Mouse (Mus musculus) heart, postnatal 25 days (tissue): ENCODE results near the gene Mdk. TPM values are rescaled to one million over a fixed set of nuclear protein-coding genes. Genes with fewer than 3 reads are reported as not detected.

ENCODE experiments used
- DNase-seq: peaks from one replicate; pipeline ENCODE4 v3.0.0; 2022; ENCODE audit warnings: low spot score
- intact Hi-C: fragments of 180-260 bp; cut with DNase I; formaldehyde crosslinking; loops from one replicate; pipeline ENCODE4 v1.15.1; 2025
- total RNA-seq, 2 experiments: library from RNA; stranded (reverse); gene quantifications; 2 replicates each; pipeline ENCODE4 v1.2.3; 2021

The Mdk gene
- total RNA-seq, 2 experiments from 2014 or later = 4.4 TPM

DNA sequence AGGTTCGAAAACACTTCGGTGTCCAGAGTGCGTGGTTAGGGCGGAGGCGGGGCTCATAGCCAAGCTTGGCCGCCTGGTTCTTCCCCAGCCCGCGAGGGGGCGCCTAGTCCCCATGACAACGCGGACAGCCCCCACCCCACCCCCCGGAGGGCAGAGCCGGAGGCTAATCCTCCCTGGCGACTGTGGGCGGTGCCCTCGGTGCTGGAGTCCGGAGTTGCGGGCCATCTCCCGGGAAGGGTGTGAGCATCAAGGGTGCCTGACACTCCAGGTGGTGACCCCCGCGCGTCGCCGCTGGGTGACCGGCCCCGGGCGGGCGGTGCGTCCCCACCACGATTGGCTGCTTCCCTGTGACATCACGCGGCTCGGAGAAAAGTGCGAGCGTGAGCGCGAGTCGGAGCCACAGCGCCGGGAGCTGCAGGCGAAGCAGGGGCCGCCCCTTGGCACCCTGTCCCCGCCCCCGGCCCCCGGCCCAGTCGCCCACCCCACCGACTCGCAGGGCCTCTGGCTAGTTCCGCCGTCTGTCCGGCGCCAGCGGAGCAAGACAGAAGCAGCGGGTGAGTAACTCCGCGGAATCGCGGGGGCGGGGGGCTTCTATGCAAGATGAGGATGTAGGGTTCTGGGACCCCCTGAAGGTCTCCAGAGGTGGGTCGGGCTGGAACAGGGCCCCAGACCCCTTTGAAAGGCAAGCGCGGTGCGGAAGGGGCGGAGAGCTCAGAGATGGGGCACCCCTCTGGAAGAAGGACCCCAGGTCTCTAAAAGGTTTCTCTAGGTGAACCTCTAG lies 10.1 kb downstream of the Mdk start:
- intact Hi-C loops = loop anchor here (10.0 kb wide), 1 partner anchor 317 kb away; no protein-coding TSS in a partner anchor
- DNase-seq = no peak

DNA sequence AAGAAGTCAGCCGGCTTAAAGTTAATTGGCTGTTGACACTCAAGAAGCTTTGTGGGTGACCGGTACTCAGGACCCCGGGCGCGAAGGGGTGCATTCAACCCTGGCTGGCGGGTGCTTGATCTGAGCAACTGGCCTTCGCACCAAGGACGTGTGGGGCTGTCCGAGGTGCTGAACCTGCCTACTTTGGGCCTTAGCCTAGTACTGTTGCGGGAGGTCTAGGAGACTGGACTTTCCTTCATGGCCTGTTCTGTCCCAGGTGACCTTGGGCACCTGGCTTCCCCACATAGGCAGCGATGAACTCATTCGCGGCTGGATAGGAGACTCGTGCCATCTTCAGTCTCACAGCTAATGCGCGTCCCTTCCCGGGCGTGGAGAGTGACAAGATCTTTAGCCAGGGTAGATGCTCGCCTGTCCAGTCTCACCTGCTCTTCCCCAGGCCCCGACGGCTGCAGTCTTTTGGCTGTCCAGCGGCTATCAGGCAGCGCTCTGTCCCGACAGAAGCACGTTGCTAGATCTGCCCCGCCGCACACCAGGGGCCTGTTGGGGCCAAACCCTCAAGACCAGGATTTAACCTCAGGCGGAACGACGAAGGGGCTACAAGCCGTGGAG lies 10.8 kb downstream of the Mdk start:
- DNase-seq = no peak
- intact Hi-C loops = loop anchor here (10.0 kb wide), 1 partner anchor 316 kb away; no protein-coding TSS in a partner anchor

DNA sequence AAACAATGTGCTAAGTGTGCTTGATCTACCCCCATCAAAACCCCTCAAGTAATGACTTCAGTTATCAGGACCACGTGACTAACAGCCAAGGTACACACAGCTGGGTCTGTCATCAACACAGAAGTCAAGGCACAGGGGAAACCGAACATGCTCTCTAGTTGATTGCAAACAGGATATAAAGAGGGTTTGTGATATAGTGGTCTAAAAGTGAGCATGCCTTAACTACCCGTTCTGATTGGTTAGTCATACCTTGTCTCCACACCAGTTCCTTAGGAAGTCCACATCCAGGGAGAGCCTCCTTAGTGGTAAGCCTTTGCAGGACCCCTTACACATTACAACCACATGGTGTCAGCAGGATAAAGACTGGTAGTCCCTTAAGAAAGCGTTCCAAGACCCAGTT lies 12.0 kb downstream of the Mdk start:
- intact Hi-C loops = loop anchor here (10.0 kb wide), 1 partner anchor 315 kb away; no protein-coding TSS in a partner anchor
- DNase-seq = no peak

DNA sequence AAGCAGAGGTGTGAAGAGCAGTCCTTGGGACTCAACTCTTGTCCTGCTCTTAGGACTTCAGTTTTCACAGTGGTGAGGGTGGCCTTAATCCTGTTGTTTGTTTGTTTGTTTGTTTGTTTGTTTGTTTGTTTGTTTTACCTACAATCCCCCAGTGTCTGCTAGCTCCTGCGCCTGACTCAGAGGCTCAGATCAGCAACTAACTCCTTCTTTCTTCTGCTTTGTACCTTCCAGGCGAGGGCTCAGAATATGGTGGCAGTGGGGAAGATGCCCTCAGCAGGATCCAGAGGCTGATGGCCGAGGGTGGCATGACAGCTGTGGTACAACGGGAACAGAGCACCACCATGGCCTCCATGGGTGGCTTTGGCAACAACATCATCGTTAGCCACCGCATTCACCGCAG lies 15.0 kb downstream of the Mdk start:
- intact Hi-C loops = no loop called here
- DNase-seq = no peak

DNA sequence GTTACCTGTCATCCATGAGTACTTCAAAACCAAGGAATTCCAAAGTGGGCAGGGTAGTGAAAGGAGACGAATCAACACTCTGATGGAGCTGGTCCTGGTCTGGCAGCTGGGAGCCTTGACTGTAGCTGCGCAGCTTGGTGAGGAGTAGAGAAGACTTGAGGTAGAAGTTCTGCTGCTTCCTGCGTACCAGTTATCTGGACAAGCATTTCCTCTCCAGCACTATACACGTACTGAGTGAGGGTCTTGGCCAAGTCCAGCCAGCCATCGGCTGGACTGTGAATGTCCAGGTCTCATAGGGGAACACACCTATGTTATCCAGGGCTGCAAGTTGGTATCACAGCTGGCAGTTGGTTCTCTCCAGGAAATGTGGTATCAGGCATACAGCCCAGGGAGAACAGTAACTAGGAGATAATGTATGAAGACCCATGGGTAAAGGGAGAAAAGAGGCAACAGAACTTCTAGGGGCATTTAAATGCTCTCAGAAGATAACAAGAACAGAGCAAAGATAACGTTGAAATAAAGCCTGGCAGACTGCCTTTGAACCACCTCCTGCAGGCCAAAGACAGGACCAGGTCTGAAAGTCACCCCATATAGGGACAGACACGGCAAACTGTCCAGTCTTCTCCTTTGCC lies 15.6 kb downstream of the Mdk start:
- no peak for DNase-seq
- intact Hi-C loops = no loop called here

DNA sequence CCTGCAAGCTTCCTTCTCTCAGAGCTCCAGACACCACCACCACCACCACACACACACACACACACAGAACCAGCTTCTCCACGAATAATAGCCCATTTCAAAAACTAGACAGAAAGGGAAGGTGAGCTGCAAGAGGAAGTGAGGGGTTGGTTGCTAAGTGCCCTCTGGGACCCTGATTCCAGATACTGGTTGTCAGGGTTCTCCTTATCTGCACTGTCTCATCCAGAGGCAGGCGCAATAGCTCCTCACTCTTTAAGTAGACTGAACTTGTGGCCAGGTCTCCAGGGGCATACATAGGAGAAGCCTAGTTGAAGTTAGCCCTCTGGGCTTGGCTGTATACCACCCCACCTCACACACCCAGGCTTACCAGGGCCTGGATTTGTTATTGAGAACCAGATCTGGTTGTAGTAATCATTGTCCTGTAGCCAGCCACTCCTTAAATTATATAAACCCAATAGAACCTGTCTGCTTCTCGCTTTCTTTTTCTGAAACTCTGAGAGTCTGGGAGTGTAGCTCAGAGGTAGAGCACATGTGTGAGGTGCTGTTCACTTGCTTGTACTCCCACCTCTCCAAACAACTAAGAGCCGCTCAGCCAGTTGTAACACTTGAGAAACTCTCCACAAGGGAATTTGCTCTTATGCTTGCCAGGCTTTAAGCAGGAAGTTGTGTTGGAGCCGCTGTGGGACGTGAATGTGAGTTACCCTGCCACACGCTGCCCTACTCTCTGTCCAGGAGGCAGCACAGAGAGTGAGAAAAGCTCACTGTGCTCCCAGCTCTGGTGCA lies 18.6 kb downstream of the Mdk start:
- intact Hi-C loops = no loop called here
- DNase-seq = no peak

DNA sequence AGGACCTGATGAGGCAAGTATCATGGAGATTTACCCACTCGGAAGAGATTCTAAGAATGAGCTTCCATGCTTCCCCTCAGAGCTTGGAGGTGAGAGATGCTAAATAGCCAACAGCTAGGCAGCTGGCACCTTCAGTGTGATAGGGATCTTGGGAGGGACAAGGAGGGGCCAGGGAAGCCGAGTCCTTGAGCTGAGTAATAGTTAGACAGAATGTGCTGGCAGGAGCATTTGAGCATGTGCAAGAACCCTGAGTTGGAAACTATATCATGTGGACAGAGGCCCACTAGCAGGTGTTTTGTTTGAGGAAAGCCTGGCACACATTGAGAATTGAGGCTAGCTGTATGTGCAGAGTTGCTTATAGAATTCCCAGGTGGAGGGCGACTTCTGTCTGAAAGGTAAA lies 19.5 kb downstream of the Mdk start:
- DNase-seq = no peak
- intact Hi-C loops = no loop called here

DNA sequence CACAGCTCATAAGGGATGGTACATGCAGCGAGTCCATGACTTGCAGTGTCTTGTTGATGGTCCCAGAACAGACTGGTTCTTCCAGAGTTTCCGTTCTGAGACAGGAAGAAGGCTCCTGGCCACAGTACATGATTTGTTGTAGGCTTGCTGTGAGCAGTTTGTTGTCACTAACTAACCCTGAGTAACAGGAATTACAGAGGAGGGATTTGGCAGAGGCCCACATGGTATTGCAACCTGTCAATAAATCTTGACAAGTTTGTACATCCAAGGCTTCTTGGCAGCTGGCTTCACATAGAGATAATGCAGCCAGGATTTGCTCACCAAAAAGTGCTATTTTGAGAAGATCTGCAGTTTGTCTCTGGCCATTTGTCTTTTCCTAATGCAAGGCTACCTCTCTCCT lies 26.0 kb downstream of the Mdk start:
- intact Hi-C loops = no loop called here
- DNase-seq = no peak

DNA sequence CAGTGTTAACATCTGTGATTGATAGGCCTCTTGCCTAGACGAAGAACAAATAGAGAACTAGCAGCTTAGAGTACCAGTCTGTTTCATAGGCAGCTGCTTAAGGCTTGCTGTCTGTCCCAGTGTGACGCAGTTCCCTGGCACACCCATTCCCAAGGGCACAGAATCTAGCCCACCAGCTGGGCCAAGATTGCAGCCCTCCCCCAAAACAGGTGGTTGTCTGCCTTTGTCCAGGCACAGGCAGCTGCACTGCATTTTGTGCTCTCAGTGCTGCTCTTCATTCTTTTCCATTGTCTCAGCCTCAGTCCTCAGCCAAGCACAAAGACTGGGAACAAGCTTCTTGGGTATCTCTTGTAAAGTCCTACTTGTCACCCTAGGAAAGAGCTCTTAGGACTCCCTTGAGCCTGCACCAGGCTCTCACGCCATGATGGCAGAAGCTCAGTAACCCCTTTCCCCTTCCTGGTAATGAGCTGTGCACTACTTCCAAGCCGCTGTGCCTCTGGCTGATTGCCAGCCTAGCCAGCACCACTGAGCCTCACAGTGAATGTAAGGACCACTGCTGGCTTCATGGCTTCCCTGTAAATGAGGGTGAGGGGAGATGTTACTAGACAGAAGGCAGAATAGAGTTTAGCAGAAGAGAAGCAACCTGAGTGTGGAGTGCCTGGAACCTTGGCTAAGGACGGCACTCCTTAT lies 27.3 kb downstream of the Mdk start:
- no peak for DNase-seq
- intact Hi-C loops = no loop called here

DNA sequence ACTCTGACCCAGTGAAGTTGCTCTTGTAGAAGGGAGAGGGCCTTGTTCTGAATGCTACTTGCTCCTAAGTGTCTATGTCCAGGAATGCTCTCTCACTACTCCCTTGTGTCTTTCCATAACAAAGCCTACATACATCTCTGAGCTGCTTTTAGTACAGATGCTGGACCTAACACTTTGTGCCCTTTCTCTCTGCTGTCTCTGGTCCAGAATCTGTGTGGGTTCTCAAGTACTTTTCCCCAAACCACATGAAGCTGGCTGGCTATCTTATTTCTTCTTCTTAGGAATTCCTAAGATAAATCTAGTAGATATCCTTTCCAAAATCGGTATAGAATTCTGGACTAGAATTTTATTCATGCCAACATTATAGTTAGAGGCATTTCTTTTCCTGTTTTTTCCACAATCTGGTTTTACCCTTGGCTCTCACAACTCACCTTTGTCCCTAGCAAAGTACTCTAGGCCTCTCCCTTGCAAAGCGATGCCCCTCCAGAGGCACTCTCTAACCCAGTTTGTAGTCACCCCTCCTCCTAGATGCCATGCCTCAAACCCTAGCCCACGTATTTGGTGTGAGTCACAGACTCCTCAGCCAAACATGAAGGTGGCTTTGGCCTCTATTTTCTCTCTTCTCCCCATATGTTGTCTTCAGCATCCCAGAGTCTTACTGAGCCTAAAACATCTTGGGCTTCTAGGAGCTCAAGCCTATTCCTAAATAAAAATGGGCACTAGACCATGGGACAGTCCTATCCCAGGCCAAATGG lies 28.7 kb downstream of the Mdk start:
- intact Hi-C loops = no loop called here
- DNase-seq = no peak

DNA sequence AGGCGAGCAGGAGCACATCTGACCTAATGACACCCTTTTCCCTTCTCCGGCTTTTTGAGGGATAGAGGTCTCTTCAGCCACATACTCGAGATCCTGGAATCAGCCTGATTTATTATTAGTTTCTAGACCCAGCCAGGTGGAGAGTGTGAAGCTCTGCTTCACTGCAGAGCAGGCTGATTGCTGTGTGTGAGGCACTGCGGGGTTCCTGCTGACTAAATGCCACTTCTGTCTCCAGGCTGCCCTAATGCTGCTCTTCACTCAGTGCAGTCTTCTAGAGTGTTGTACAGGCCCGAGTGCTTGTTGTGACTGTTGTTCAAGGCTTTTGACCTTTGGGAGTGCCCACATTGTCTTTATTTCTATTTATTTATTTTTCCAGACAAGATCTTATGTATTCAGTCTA lies 29.8 kb downstream of the Mdk start:
- intact Hi-C loops = no loop called here
- DNase-seq = no peak

DNA sequence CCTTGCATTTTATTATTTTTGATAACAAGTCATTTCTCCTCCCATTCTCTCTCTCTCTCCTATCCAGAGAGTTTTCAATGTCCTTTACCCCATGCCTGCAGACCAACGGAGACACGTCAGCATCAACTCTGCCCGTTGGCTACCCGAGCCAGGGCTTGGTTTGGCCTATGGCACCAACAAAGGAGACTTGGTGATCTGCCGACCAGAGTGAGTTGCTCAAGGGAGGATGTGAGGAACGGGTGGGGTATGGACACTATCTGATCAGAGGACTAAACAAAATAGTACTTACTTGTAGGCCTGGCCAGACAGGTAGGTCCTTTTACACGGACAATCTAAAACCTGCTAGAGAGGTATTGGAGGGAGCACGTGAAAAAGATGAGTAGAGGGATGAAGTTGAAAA lies 31.7 kb downstream of the Mdk start:
- intact Hi-C loops = no loop called here
- no peak for DNase-seq

DNA sequence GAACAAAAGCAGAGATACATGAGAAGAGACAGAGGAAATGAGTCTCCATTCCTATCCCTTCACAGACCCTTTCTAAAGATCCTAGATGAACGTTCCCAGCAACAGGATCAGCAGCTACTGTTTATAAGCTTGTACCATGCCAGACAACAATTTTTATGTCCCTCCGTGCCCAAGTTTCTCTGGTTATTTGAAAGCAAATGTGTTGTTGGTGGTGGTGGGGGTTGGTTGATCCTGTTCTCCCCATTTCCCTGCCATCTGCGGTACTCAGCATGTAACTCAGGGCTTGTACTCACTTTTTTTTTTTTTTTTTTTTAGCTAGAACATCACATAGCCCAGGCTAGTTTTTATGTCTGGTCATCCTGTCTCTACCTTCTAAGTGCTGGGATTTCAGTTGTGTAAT lies 33.0 kb downstream of the Mdk start:
- intact Hi-C loops = no loop called here
- no peak for DNase-seq

DNA sequence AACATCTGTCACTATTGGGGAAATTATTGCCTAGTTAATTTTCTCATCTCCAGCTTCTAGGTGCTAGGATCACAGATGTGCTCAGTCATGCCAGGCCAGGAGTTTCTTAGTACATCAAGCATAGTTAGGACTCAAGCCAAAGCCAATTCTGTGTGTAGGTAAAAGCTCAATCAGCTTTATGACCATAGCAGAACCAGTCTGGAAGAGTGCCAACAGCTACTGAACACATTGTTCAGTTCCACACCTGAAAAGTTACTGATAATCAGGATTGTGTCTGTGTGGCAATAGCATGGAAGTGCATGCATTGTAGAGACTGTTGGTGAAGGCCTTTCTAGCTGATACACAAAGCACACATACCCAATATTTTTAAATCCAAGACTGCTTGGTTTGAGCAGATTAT lies 34.1 kb downstream of the Mdk start:
- intact Hi-C loops = no loop called here
- DNase-seq = no peak

DNA sequence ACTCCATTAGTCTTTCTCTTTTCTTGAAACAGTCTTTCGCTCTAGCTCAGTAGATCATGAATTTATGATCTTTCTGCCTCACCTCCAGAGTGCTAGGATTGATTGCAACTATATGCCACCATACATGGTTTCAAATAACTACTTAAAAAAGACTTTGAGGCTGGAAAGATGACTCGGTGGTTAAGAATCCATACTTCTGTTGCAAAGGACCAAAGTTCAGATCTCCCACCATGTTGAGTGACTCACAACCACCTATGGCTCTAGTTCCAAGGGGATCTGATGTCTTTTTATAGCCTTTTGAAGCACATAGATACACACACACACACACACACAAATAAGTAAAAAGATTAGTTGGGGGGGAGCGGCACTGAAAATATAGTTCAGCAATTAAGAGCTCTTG lies 36.7 kb downstream of the Mdk start:
- DNase-seq = no peak
- intact Hi-C loops = no loop called here

DNA sequence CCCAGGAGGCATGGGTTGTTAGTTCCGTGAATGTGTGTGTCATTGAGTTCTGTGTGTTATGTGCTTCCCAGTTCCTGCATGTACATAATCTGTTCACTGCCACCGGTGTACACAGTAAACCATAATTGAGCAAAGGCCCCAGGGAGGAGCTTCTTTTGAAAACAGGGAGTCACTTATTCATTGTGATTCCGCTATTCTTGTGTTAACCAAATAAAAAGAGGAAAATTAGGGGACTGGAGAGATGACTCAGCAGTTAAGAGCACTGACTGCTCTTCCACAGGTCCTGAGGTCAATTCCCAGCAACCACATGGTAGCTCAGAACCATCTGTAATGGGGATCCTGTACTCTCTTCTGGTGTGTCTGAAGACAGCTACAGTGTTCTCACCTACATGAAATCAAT lies 37.4 kb downstream of the Mdk start:
- intact Hi-C loops = no loop called here
- DNase-seq = no peak

DNA sequence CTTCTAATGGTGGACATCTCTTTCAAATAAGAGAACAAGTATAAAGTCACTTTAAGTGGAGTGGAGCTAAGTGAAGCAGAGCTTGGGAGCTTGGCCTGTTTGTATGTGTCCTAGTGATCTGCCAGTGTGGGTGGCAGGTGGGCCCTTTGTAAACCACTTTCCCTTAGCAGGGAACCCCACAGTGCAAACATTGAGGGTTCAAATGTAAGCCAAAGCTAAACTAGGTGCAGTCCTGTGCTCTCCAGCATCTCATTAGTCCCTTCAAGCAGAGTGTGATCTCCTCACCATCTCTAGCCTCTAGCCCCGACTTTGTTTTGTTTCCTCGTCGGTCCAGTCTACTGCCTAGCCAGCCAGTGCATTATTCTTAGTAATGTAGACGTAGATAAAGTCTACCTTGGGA lies 47.5 kb downstream of the Mdk start:
- intact Hi-C loops = no loop called here
- no peak for DNase-seq

DNA sequence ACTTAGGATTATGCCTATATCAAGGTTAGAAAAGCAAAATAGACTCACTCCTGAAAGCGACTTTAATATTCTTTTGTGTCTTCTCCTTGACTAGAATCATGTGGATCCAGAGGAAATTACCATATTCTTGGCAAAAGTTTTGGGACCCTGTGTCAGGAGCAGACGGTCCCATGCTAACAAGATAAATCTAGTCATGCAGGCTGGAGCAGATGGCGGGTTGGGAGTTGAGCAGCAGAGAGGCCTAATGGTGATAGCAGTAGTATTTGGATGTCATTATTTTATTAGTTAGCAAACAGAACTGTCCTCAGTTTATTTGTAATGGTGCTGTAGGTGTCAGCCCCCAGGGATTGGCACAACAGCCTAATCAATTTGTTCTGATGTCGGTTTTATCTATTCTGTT lies 48.1 kb downstream of the Mdk start:
- intact Hi-C loops = no loop called here
- DNase-seq = no peak
